Mouse (Mus musculus): ENCODE results near the gene Nhej1.

DNA sequence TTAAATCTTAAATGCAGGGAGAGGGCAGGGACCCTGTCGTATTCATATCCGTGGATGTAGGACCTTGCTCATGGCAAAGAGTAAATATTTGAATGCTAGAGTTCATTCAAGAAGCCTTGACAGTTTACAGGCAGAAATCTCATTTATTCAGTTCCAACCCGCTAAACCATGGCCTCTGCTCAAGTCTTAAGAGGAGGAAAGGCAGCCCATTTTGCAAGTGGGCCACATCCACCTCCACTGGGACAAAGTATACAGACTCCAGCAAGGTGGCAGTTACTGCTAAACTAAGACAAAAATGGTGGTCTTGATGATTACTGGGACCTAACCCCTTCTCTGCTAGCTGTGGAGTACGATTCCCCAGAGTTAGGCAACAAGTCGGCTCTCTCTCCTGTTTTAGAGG, 418 bp upstream of the Nhej1 start:
- TF ChIP-seq CTCF (IDR thresholded peaks at IDR 0.05; ENCODE audit: low read depth) (no peak), EP300 (IDR thresholded peaks at IDR 0.05; ENCODE audit: low read depth) (no peak)

All from liver, postnatal 0 days (tissue).